Mouse (Mus musculus): ENCODE data around the gene Msmb. TPM values are rescaled to one million over a fixed set of nuclear protein-coding genes. Genes with fewer than 3 reads are reported as not detected.
"Not testable (repeated sequence)": the region's sequence is repeated elsewhere in the genome, so short reads cannot be mapped to it uniquely, and the experiment has no call there.

Gene Msmb
- total and polyA plus RNA-seq, 2 experiments from 2014 or later = not detected

DNA sequence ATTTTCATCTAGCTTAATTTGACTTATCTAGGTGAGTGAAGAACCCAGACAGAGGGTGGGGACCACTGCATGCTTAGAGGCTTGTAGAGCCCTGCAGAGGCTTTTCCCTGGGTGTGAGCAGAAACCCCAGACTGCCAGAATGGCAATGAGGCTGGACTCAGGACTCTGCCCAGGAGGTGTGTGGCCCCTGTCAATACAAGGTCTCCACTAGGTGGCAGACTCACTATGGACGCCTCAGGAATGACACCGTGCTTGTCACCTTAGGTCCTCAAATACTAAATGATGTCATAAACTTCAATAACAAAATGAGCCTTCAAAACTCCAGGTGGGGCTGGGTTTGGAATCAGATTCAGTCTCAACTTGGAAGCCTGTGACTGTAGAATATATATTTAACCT, 19.9 kb upstream of the Msmb start:
- no peak overlapping the region for H3K27ac ChIP-seq (ENCODE audit: low read depth, low read length)
- no peak overlapping the region for H3K9ac ChIP-seq (replicated peaks; ENCODE audit: low read length, poor library complexity, severe bottlenecking)
- no peaks in the 10 kb centered on the region for H3K4me1 ChIP-seq (ENCODE audit: insufficient read depth, low read length)
- no peaks in the 10 kb centered on the region for H3K9me3 ChIP-seq (ENCODE audit: low read length)
- no peak overlapping the region for H3K4me3 ChIP-seq (ENCODE audit: low read depth, low read length)
- peak; percentile 36 for TF ChIP-seq CTCF (IDR thresholded peaks at IDR 0.05)
- WGBS = 48% methylated on average over 2 of the region's 2 CpGs
- no peaks in the 10 kb centered on the region for H3K36me3 ChIP-seq (ENCODE audit: insufficient read depth, low read length)
- no peak overlapping the region for H3K4me2 ChIP-seq (ENCODE audit: low read depth, low read length, poor library complexity, severe bottlenecking)
- no peak for DNase-seq (ENCODE audit: low spot score)
- no peak for ATAC-seq (ENCODE audit: low FRiP score)
- H3K27me3 ChIP-seq (ENCODE audit: insufficient read depth, low read length) = no peaks in the 10 kb centered on the region

DNA sequence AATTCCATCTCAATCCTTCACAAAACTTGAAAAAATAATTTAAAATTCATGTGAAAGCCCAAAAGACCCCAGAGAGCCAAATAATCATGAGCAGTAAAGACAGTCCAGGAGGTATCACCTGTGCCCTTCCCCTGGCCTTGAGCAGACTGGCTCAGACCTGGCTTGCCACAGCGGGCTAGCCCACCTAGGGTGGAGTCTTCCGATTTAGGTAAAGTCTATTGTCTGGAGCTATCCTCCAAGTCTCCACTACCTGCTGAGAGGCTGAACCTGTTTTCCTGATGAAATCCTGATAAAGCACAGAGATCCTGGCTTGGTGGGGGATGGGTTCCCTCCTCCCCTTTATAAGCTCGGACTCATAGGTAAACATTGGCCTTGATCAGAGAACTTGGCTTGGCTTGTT, 17.6 kb upstream of the Msmb start:
- Histone ChIP-seq H3K27me3 (ENCODE audit: insufficient read depth, low read length) (no peaks in the 10 kb centered on the region), H3K36me3 (ENCODE audit: insufficient read depth, low read length) (no peaks in the 10 kb centered on the region), H3K4me3 (ENCODE audit: low read depth, low read length) (no peak overlapping the region), H3K4me1 (ENCODE audit: insufficient read depth, low read length) (no peaks in the 10 kb centered on the region), H3K9me3 (ENCODE audit: low read length) (no peaks in the 10 kb centered on the region), H3K4me2 (ENCODE audit: low read depth, low read length, poor library complexity, severe bottlenecking) (no peak overlapping the region), H3K9ac (replicated peaks; ENCODE audit: low read length, poor library complexity, severe bottlenecking) (no peak overlapping the region), H3K27ac (ENCODE audit: low read depth, low read length) (no peak overlapping the region)
- no peak for DNase-seq (ENCODE audit: low spot score)
- 77% methylated on average over 3 of the region's 3 CpGs for WGBS
- ATAC-seq (ENCODE audit: low FRiP score) = no peak
- no peak for TF ChIP-seq CTCF (IDR thresholded peaks at IDR 0.05)

DNA sequence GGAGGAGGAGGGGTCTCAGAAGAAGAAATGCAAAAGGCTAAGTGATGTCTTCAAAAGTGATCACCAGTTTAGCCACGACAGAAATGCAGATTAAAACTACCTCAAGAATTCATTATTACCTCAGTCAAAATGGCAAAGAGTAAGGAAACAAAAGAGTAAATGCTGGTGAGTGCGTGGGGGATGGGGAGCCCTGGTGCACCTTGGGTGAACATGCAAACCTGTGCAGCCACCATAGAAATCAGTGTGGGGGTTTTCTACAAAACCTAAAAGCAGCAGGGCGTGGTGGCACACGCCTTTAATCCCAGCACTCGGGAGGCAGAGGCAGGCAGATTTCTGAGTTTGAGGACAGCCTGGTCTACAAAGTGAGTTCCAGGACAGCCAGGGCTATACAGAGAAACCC, 16.6 kb upstream of the Msmb start:
- not testable (repeated sequence) for H3K4me1 ChIP-seq (ENCODE audit: insufficient read depth, low read length)

DNA sequence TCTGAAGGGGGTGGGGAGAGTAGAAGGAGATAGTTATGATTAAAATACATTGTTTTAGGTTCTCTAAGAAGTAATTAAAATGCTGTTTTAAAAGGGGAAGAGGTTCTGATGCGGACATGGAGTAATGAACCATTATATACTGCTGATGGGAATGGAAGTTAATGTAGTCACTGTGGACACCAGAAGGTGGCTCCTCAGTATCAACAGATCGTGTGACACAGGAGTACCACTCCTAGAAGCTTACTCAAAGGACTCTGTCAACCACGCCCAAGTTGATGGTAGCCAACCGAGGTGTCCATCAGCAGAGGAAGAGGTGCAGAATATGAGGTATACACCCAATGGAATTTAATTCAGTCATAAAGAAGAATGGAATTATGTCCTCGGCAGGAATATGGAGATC, 13.4 kb upstream of the Msmb start:
- H3K27ac ChIP-seq (ENCODE audit: low read depth, low read length) = no peak overlapping the region
- DNase-seq (ENCODE audit: low spot score) (no peak), ATAC-seq (ENCODE audit: low FRiP score) (no peak)
- no peaks in the 10 kb centered on the region for H3K36me3 ChIP-seq (ENCODE audit: insufficient read depth, low read length)
- no peak overlapping the region for H3K4me2 ChIP-seq (ENCODE audit: low read depth, low read length, poor library complexity, severe bottlenecking)
- 85% methylated on average over 5 of the region's 5 CpGs for WGBS
- H3K4me3 ChIP-seq (ENCODE audit: low read depth, low read length) = no peak overlapping the region
- no peak overlapping the region for H3K9ac ChIP-seq (replicated peaks; ENCODE audit: low read length, poor library complexity, severe bottlenecking)
- no peaks in the 10 kb centered on the region for H3K4me1 ChIP-seq (ENCODE audit: insufficient read depth, low read length)
- no peak for TF ChIP-seq CTCF (IDR thresholded peaks at IDR 0.05)
- no peaks in the 10 kb centered on the region for H3K27me3 ChIP-seq (ENCODE audit: insufficient read depth, low read length)
- no peaks in the 10 kb centered on the region for H3K9me3 ChIP-seq (ENCODE audit: low read length)

More for the DNA sequence above, 16.6 kb upstream of the Msmb start:
- not testable (repeated sequence) for H3K4me2 ChIP-seq (ENCODE audit: low read depth, low read length, poor library complexity, severe bottlenecking); H3K27me3 ChIP-seq (ENCODE audit: insufficient read depth, low read length); H3K9me3 ChIP-seq (ENCODE audit: low read length); H3K9ac ChIP-seq (replicated peaks; ENCODE audit: low read length, poor library complexity, severe bottlenecking); H3K4me3 ChIP-seq (ENCODE audit: low read depth, low read length); ATAC-seq (ENCODE audit: low FRiP score); H3K36me3 ChIP-seq (ENCODE audit: insufficient read depth, low read length); DNase-seq (ENCODE audit: low spot score); H3K27ac ChIP-seq (ENCODE audit: low read depth, low read length)
- WGBS = 78% methylated on average over 5 of the region's 5 CpGs

GRCm38 (mm10) chr14:32131836-32132235, 10.0 kb upstream of the Msmb start:
- Histone ChIP-seq H3K27ac (ENCODE audit: low read depth, low read length) (no peak overlapping the region), H3K4me2 (ENCODE audit: low read depth, low read length, poor library complexity, severe bottlenecking) (no peak overlapping the region), H3K9me3 (ENCODE audit: low read length) (no peaks in the 10 kb centered on the region), H3K27me3 (ENCODE audit: insufficient read depth, low read length) (no peaks in the 10 kb centered on the region), H3K9ac (replicated peaks; ENCODE audit: low read length, poor library complexity, severe bottlenecking) (no peak overlapping the region), H3K36me3 (ENCODE audit: insufficient read depth, low read length) (no peaks in the 10 kb centered on the region), H3K4me1 (ENCODE audit: insufficient read depth, low read length) (no peaks in the 10 kb centered on the region), H3K4me3 (ENCODE audit: low read depth, low read length) (no peak overlapping the region)
- DNase-seq (ENCODE audit: low spot score) (no peak), ATAC-seq (ENCODE audit: low FRiP score) (no peak)
- TF ChIP-seq CTCF (IDR thresholded peaks at IDR 0.05) = no peak
- 86% methylated on average over 4 of the region's 4 CpGs for WGBS

DNA sequence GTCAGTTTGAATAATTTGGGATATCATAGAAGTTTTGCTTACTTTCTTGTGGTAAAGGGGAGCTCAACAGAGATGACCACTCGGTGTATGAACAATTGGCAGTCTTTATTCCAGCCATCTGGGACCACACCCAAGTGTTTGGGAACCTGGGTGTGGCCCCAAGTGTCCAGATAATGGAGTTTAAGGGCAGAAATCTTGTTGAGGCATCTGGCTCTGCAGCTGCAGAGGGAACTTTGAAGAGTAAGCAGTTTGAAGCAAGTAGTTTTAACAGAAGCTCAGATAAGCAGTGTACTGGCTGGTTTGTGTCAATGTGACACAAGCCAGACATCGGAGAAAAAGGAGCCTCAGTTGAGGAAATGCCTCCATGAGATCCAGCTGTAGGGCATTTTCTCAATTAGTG, 7.5 kb upstream of the Msmb start:
- DNase-seq (ENCODE audit: low spot score) = no peak
- TF ChIP-seq CTCF (IDR thresholded peaks at IDR 0.05) = no peak
- H3K27ac ChIP-seq (ENCODE audit: low read depth, low read length) = no peak overlapping the region
- no peaks in the 10 kb centered on the region for H3K4me1 ChIP-seq (ENCODE audit: insufficient read depth, low read length)
- 75% methylated on average over 2 of the region's 2 CpGs for WGBS
- H3K4me2 ChIP-seq (ENCODE audit: low read depth, low read length, poor library complexity, severe bottlenecking) = no peak overlapping the region
- ATAC-seq (ENCODE audit: low FRiP score) = no peak
- H3K4me3 ChIP-seq (ENCODE audit: low read depth, low read length) = no peak overlapping the region
- H3K9me3 ChIP-seq (ENCODE audit: low read length) = no peaks in the 10 kb centered on the region
- no peaks in the 10 kb centered on the region for H3K27me3 ChIP-seq (ENCODE audit: insufficient read depth, low read length)
- no peak overlapping the region for H3K9ac ChIP-seq (replicated peaks; ENCODE audit: low read length, poor library complexity, severe bottlenecking)
- H3K36me3 ChIP-seq (ENCODE audit: insufficient read depth, low read length) = no peaks in the 10 kb centered on the region

DNA sequence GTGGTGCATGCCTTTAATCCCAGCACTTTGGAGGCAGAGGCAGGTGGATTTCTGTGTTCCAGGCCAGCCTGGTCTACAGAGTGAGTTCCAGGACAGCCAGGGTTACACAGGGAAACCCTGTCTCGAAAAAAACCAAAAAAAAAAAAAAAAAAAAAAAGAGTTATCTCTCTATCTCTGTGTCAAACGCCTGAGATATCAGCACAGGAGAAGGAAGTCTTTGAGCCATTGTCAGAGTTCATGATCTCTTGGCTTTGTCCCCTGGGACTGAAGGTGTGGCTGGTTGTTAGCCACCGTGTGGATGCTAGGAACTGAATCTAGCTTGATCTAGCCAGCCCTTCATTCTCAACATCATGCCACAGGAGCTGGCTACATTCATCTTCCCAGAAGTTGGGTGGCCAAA, 5.4 kb upstream of the Msmb start:
- DNase-seq (ENCODE audit: low spot score); H3K4me1 ChIP-seq (ENCODE audit: insufficient read depth, low read length); H3K36me3 ChIP-seq (ENCODE audit: insufficient read depth, low read length); H3K9ac ChIP-seq (replicated peaks; ENCODE audit: low read length, poor library complexity, severe bottlenecking); H3K4me2 ChIP-seq (ENCODE audit: low read depth, low read length, poor library complexity, severe bottlenecking); H3K27ac ChIP-seq (ENCODE audit: low read depth, low read length); H3K4me3 ChIP-seq (ENCODE audit: low read depth, low read length); H3K9me3 ChIP-seq (ENCODE audit: low read length); H3K27me3 ChIP-seq (ENCODE audit: insufficient read depth, low read length); ATAC-seq (ENCODE audit: low FRiP score): not testable (repeated sequence)
- WGBS = 75% methylated on average over 3 of the region's 3 CpGs
